Mouse (Mus musculus): ENCODE data around the gene Asgr1. TPM values are rescaled to one million over a fixed set of nuclear protein-coding genes. Genes with fewer than 3 reads are reported as not detected.

Asgr1 gene
- polyA plus RNA-seq, 1 experiment: 4.0 TPM

DNA sequence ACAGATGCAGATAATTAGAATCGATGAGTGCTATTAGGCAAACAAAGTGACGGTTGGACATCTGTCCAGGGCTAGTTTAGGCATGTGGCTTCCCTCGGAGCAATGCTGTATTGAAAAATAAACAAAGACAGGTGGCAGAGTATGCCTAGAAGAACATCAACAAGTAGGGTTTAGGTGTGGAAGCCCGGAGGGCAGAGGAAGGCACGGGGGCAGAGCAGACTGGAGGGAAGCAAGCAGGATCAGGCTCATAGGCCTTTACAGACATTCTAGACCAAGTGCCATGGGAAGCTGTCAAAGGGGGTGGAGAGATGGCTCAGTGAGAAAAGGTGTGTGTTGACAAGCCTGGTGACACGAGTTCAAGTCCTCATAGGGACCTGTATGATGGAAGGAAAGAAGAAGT lies 4.5 kb upstream of the Asgr1 start:
- Histone ChIP-seq H3K79me3 (ENCODE audit: low read depth) (no peaks in the 10 kb centered on the region), H3K79me2 (ENCODE audit: control insufficient read depth, insufficient read depth) (no peaks in the 10 kb centered on the region), H3ac (ENCODE audit: control insufficient read depth, insufficient read length, low read depth) (no peak overlapping the region), H3K4me3 (ENCODE audit: insufficient read depth, poor library complexity, severe bottlenecking) (no peak overlapping the region), H3K36me3 (ENCODE audit: control insufficient read depth, insufficient read depth) (peaks cover 5% of the 10 kb centered on the region), H3K27me3 (ENCODE audit: control insufficient read depth, insufficient read depth, insufficient read length) (no peaks in the 10 kb centered on the region)
- TF ChIP-seq USF1 (IDR thresholded peaks at IDR 0.05; ENCODE audit: low read depth) (no peak), MAX (IDR thresholded peaks at IDR 0.05) (no peak), MYOG (IDR thresholded peaks at IDR 0.05; ENCODE audit: control insufficient read depth, extremely low read depth, insufficient read length) (no peak), CEBPB (IDR thresholded peaks at IDR 0.05; ENCODE audit: low read depth) (no peak), CTCF (IDR thresholded peaks at IDR 0.05; ENCODE audit: control insufficient read depth, insufficient read depth, insufficient read length) (no peak), MYOD1 (IDR thresholded peaks at IDR 0.05; ENCODE audit: control insufficient read depth, insufficient read length, low read depth) (no peak), FOSL1 (IDR thresholded peaks at IDR 0.05; ENCODE audit: insufficient read depth, low read length, poor library complexity, severe bottlenecking) (no peak)

DNA sequence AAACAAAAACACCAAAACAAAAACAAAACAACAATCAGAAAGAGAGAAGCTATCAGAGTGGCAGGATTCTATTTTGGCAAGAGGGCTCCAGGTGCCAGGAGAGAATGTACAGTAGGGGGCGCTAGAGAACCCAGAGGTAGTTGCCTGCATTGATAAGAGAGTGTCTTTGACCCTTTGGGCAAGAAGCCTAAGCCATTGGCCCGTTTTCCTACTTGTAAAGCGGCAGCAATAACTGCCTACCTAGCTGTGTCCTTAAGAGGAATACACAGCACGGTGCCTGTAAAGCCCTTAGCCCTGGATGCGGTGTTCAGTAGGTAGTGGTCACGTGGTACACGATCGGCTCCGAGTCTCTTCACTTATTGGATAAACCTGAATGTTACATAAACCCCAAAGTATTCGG lies 4.1 kb upstream of the Asgr1 start:
- no peak for TF ChIP-seq MYOG (IDR thresholded peaks at IDR 0.05; ENCODE audit: control insufficient read depth, extremely low read depth, insufficient read length)
- TF ChIP-seq CTCF (IDR thresholded peaks at IDR 0.05; ENCODE audit: control insufficient read depth, insufficient read depth, insufficient read length): no peak
- TF ChIP-seq MYOD1 (IDR thresholded peaks at IDR 0.05; ENCODE audit: control insufficient read depth, insufficient read length, low read depth): no peak
- no peak for TF ChIP-seq CEBPB (IDR thresholded peaks at IDR 0.05; ENCODE audit: low read depth)
- TF ChIP-seq FOSL1 (IDR thresholded peaks at IDR 0.05; ENCODE audit: insufficient read depth, low read length, poor library complexity, severe bottlenecking): no peak
- Histone ChIP-seq H3K27me3 (ENCODE audit: control insufficient read depth, insufficient read depth, insufficient read length) (no peaks in the 10 kb centered on the region), H3K79me3 (ENCODE audit: low read depth) (no peaks in the 10 kb centered on the region), H3K36me3 (ENCODE audit: control insufficient read depth, insufficient read depth) (peaks cover under 1% of the 10 kb centered on the region), H3K79me2 (ENCODE audit: control insufficient read depth, insufficient read depth) (no peaks in the 10 kb centered on the region), H3ac (ENCODE audit: control insufficient read depth, insufficient read length, low read depth) (no peak overlapping the region), H3K4me3 (ENCODE audit: insufficient read depth, poor library complexity, severe bottlenecking) (no peak overlapping the region)

DNA sequence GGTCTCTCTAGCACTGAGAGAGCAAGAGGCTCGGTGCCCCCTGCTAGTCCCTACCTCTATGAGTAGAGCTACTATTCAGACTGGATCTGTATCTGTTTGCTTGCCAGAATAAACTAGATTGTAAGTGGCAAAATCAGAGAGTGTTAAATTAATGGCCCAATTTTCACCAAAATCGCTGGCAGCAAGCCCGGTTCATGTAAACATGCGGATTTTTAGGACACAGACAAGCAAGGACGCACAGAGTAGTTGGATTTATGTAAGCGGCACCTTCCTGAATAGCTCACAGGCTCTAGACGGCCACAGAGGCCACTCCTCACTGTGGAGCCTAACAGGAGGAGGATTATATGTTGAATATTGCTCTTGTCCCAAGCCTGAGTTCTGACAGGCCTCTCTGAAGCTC lies 729 bp upstream of the Asgr1 start:
- no peak overlapping the region for H3ac ChIP-seq (ENCODE audit: control insufficient read depth, insufficient read length, low read depth)

DNA sequence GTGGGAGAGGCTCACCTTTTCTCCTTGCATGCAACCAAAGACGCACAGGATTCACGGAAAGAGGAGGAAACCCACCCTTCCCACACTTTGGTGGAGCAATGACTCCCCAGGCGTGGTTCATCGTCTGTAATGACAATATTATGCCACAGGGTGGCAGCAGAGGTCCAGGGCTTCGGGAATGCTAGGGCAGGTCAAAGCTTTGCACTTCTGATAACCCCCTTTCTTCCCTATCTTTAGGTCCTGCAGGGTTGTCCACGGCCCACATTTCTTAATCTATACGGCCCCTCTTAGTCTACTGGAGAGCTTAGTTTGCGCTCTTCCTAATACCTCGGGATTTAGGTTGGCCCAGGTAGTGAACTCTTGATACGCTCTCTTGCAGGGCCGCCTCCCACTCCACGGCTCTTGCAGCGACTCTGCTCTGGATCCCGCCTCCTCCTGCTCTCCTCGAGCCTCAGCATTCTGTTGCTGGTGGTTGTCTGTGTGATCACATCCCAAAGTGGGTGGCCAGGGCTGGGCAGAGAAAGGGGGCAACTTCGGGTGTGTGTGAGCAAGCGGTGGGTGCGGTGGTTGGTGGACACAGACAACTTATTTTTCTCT lies 1.8 kb downstream of the Asgr1 start:
- Histone ChIP-seq H3K79me2 (ENCODE audit: control insufficient read depth, insufficient read depth) (no peaks in the 10 kb centered on the region), H3K27me3 (ENCODE audit: control insufficient read depth, insufficient read depth, insufficient read length) (no peaks in the 10 kb centered on the region), H3K4me3 (ENCODE audit: insufficient read depth, poor library complexity, severe bottlenecking) (no peak overlapping the region), H3K79me3 (ENCODE audit: low read depth) (no peaks in the 10 kb centered on the region), H3ac (ENCODE audit: control insufficient read depth, insufficient read length, low read depth) (no peak overlapping the region), H3K36me3 (ENCODE audit: control insufficient read depth, insufficient read depth) (no peaks in the 10 kb centered on the region)
- TF ChIP-seq MAX (IDR thresholded peaks at IDR 0.05): no peak
- peak; percentile 80 for TF ChIP-seq CTCF (IDR thresholded peaks at IDR 0.05; ENCODE audit: control insufficient read depth, insufficient read depth, insufficient read length)
- TF ChIP-seq FOSL1 (IDR thresholded peaks at IDR 0.05; ENCODE audit: insufficient read depth, low read length, poor library complexity, severe bottlenecking): no peak

More for the DNA sequence above, 729 bp upstream of the Asgr1 start:
- Histone ChIP-seq H3K4me3 (ENCODE audit: insufficient read depth, poor library complexity, severe bottlenecking) (no peak overlapping the region), H3K27me3 (ENCODE audit: control insufficient read depth, insufficient read depth, insufficient read length) (no peaks in the 10 kb centered on the region), H3K79me3 (ENCODE audit: low read depth) (no peaks in the 10 kb centered on the region), H3K36me3 (ENCODE audit: control insufficient read depth, insufficient read depth) (no peaks in the 10 kb centered on the region), H3K79me2 (ENCODE audit: control insufficient read depth, insufficient read depth) (no peaks in the 10 kb centered on the region)
- TF ChIP-seq CEBPB (IDR thresholded peaks at IDR 0.05; ENCODE audit: low read depth) (no peak), FOSL1 (IDR thresholded peaks at IDR 0.05; ENCODE audit: insufficient read depth, low read length, poor library complexity, severe bottlenecking) (no peak), MYOG (IDR thresholded peaks at IDR 0.05; ENCODE audit: control insufficient read depth, extremely low read depth, insufficient read length) (no peak), CTCF (IDR thresholded peaks at IDR 0.05; ENCODE audit: control insufficient read depth, insufficient read depth, insufficient read length) (no peak), USF1 (IDR thresholded peaks at IDR 0.05; ENCODE audit: low read depth) (no peak), MYOD1 (IDR thresholded peaks at IDR 0.05; ENCODE audit: control insufficient read depth, insufficient read length, low read depth) (no peak), MAX (IDR thresholded peaks at IDR 0.05) (no peak)

DNA sequence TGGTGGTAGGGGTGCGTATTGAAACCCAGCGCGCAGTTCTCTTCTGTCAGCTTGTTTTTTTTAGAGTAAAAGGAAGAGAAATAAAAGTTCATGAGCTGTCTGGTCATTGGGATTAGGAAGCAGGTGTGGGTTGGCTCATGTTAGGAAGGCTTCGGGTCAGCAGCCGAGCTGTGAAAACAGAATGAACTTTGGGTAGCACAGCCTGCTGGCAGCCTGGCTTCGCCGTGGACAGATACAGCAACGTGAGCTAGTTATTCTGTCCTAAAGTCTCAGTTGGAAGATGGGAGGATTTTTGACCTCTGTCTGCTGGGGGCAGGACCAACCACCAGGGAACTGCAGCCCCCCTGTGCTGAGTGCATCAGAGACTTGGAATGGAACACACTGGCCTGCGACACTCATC lies 3.9 kb downstream of the Asgr1 start:
- Histone ChIP-seq H3K27me3 (ENCODE audit: control insufficient read depth, insufficient read depth, insufficient read length) (no peaks in the 10 kb centered on the region), H3K36me3 (ENCODE audit: control insufficient read depth, insufficient read depth) (no peaks in the 10 kb centered on the region), H3ac (ENCODE audit: control insufficient read depth, insufficient read length, low read depth) (no peak overlapping the region), H3K79me2 (ENCODE audit: control insufficient read depth, insufficient read depth) (no peaks in the 10 kb centered on the region), H3K4me3 (ENCODE audit: insufficient read depth, poor library complexity, severe bottlenecking) (no peak overlapping the region), H3K79me3 (ENCODE audit: low read depth) (no peaks in the 10 kb centered on the region)
- no peak for TF ChIP-seq FOSL1 (IDR thresholded peaks at IDR 0.05; ENCODE audit: insufficient read depth, low read length, poor library complexity, severe bottlenecking)

DNA sequence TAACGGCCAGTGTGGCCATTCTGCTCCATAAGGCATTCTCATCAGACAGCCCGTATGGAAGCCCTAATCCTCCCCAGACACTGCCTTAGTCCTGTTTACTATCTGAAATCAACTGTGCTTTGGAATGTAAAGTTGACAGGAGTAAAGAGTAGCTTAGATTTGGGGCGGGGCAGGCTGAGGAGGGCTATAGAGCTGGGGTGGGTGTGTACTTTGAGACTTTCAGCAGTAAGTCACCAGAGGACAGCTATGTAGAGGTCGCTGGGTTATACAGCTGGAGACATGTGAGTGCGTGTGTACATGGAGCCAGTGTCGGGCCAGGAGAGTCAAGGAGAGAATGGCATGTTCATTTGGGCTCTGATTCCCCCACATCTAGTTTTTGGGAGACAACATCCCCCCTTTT lies 6.0 kb downstream of the Asgr1 start:
- H3ac ChIP-seq (ENCODE audit: control insufficient read depth, insufficient read length, low read depth): no peak overlapping the region
- H3K4me3 ChIP-seq (ENCODE audit: insufficient read depth, poor library complexity, severe bottlenecking): no peak overlapping the region
- no peaks in the 10 kb centered on the region for H3K79me2 ChIP-seq (ENCODE audit: control insufficient read depth, insufficient read depth)
- no peaks in the 10 kb centered on the region for H3K27me3 ChIP-seq (ENCODE audit: control insufficient read depth, insufficient read depth, insufficient read length)
- TF ChIP-seq MAX (IDR thresholded peaks at IDR 0.05) (no peak), CTCF (IDR thresholded peaks at IDR 0.05; ENCODE audit: control insufficient read depth, insufficient read depth, insufficient read length) (no peak)
- no peaks in the 10 kb centered on the region for H3K36me3 ChIP-seq (ENCODE audit: control insufficient read depth, insufficient read depth)
- no peaks in the 10 kb centered on the region for H3K79me3 ChIP-seq (ENCODE audit: low read depth)

All from C2C12 (cell line).